In genomic region chr6:121337770-121338518, GRCm38 (mm10) we compare ENCODE assay signal across 8 mouse cellular contexts. TPM values are rescaled to one million over a fixed set of nuclear protein-coding genes. Genes with fewer than 3 reads are reported as not detected.
DNase-seq lines count a peak whose midpoint lies in the region; ATAC-seq and TF ChIP-seq lines count a peak whose summit lies in the region.

No protein-coding gene starts in this region.

- H3K4me1 ChIP-seq in cortical plate, adult 2 months (ENCODE audit: control insufficient read depth, insufficient read depth, low read length) = no peaks in the 10 kb centered on the region

- H3K27ac ChIP-seq in cortical plate, adult 2 months (ENCODE audit: insufficient read depth, low read length) = no peak overlapping the region

- no peak for TF ChIP-seq POLR2A in cortical plate, adult 2 months (IDR thresholded peaks at IDR 0.05; ENCODE audit: extremely low read depth, insufficient read depth, low read length)

- peak; percentile 61 for ATAC-seq in inflammation-experienced regulatory T-cells, adult 6 months
- ATAC-seq in megakaryocyte progenitor cell, adult 5-6 weeks (replicated peaks; ENCODE audit: poor library complexity) = peak; percentile 76

- DNase-seq in adrenal gland, adult 18-20 months (ENCODE audit: low spot score in 2 of 2) = peak; percentile 68 to 75
- peak; percentile 81 for DNase-seq in gastrocnemius, postnatal 14 days
- DNase-seq in left cerebral cortex, adult 8-10 months (ENCODE audit: low spot score in 2 of 2) = peak; percentile 65 to 71
- peak; percentile 80 to 83 for DNase-seq in right cerebral cortex, postnatal 10 days (ENCODE audit: low spot score in 2 of 2)
- peak; percentile 50 to 73 for DNase-seq in urinary bladder, postnatal 4 days (ENCODE audit: low spot score in 2 of 2)

- intact Hi-C loops in gastrocnemius, postnatal 14 days (cut with DNase I; ENCODE audit: low total_unique reads) = loop anchor here (10.0 kb wide), 1 partner anchor 63 kb away; no protein-coding TSS in a partner anchor

- peak; percentile 88 for TF ChIP-seq CTCF in cortical plate, adult 2 months (IDR thresholded peaks at IDR 0.05; ENCODE audit: extremely low read depth, insufficient read depth, low read length)

- H3K4me3 ChIP-seq in cortical plate, adult 2 months (ENCODE audit: insufficient read depth, low read length) = no peak overlapping the region

RNA-seq across cellular contexts. Expression of gene Slc6a12, which starts 4.9 kb away (rescaled TPM):
- total RNA-seq in adrenal gland, adult 18-20 months (2021) = under 1 TPM; 0.13 to 0.58 TPM
- 1.2 and 1.4 TPM in 2 replicates for polyA plus RNA-seq in cortical plate, adult 2 months (2012; rRNA removed)
- total RNA-seq in gastrocnemius, postnatal 14 days (2021) = under 1 TPM; 0.29 to 0.69 TPM
- not detected for polyA plus RNA-seq in inflammation-experienced regulatory T-cells, adult 6 months (2017; shearing (Covaris generic))
- total RNA-seq in left cerebral cortex, adult 8-10 months (2022) = 1 to 10 TPM in 3 of 4 experiments, under 1 TPM in 1; 0.88 to 1.6 (median 1.4) TPM
- total RNA-seq in megakaryocyte progenitor cell, adult 5-6 weeks (2015) = 0.37 and 1.0 TPM in 2 replicates
- total RNA-seq in megakaryocyte progenitor cell, adult 5-6 weeks (2017) = 0.54 and 3.6 TPM in 2 replicates

RNA-seq across cellular contexts. Expression of gene Slc6a13, which starts 37.9 kb away (rescaled TPM):
- 1 to 10 TPM in 1 of 2 experiments, under 1 TPM in 1; 0.83 to 6.6 TPM for total RNA-seq in adrenal gland, adult 18-20 months (2021)
- polyA plus RNA-seq in cortical plate, adult 2 months (2012; rRNA removed) = 11.2 and 11.8 TPM in 2 replicates
- total RNA-seq in gastrocnemius, postnatal 14 days (2021) = 1 to 10 TPM; 1.4 to 2.1 TPM
- 1 to 10 TPM in 1 of 3 experiments, under 1 TPM in 2; 0.50 to 1.8 (median 0.55) TPM for polyA plus RNA-seq in inflammation-experienced regulatory T-cells, adult 6 months (2017; shearing (Covaris generic))
- 10 to 100 TPM; 12.6 to 17.6 (median 15.8) TPM for total RNA-seq in left cerebral cortex, adult 8-10 months (2022)
- total RNA-seq in megakaryocyte progenitor cell, adult 5-6 weeks (2015) = 3.9 and 4.3 TPM in 2 replicates
- 3.4 and 3.5 TPM in 2 replicates for total RNA-seq in megakaryocyte progenitor cell, adult 5-6 weeks (2017)
